Mouse (Mus musculus): Measurements from ENCODE around the gene Fbxl13. TPM values are rescaled to one million over a fixed set of nuclear protein-coding genes. Genes with fewer than 3 reads are reported as not detected.

Gene Fbxl13
- polyA plus RNA-seq, 1 experiment from 2014 or later, result 0.44 TPM

DNA sequence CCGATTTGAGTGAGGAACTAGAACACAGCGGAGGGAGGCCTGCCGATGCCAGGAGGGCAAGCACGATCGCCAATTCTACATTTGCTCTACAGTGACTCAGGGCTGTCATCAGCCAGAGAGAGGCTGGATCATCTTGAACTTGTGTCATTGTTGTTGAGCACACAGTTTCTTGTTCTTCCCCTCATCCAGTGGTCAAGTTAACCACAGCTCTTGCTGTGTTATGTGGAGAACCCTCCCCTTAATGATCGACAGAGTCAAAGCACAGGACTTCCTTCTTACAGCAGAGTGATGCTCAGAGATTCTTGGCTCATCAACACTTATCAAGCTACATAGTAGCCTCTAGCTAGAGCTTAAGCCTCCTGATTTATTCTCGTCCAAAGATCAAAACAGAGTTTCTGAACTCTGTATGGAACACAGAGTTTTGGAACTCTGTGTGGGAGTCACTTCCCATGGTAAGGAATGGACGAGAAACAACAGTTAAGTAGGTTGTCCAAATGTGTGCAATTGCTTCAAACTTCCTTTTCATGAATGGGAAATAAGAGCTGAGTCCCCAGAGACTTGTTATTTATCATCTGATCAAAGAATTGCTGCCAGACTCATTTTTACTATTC, 116.2 kb downstream of the Fbxl13 start:
- H3K9me3 ChIP-seq (replicated peaks), result no peaks in the 10 kb centered on the region
- 92% methylated on average over 8 of the region's 8 CpGs for WGBS
- no peak overlapping the region for H3K9ac ChIP-seq
- H3K27ac ChIP-seq, result no peak overlapping the region
- H3K36me3 ChIP-seq, result no peaks in the 10 kb centered on the region
- H3K4me3 ChIP-seq, result no peak overlapping the region
- no peaks in the 10 kb centered on the region for H3K27me3 ChIP-seq
- peaks cover 7% of the 10 kb centered on the region; the same call in 1 of the 2 replicates for H3K4me1 ChIP-seq
- ATAC-seq (ENCODE audit: low FRiP score), result no peak
- no peak overlapping the region for H3K4me2 ChIP-seq (replicated peaks)

DNA sequence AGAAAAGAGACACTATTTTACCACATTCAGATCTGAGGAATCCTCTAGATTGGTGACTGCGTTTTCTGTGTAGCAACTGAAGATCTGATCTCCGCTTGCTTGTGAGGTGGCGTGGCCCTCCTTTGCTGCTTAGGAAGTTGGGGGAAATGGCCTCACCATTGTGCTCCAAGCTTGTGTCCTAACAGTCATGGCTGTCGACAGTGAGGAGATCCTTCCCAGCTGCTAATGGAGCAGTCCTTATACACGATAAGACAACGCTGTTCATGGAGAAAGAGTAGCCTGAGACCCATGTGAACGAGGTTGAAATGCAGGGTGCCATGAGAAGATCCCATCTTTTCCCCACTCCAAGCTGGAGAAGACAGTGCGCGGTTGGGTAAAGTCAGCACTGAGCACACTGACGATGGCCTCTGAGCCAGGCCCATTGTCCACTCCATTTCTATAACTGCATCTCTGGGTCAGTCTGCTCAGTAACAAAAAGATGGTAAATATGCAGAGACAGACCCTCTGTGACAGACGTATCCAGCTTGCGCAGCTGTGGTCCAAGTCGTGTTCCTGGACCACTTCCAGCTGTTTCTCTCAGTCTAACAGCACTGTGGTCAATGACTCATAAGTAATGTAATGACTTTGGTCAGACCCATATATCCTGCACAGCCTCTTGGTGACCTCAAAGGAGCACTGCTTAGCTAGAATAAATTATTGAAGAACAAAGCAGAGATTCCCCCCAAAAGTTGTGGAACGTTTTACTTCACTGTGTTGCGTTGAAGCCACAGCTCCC, 117.2 kb downstream of the Fbxl13 start:
- ATAC-seq (ENCODE audit: low FRiP score), result no peak

GRCm38 (mm10) chr5:21527488-21527911, 117.9 kb downstream of the Fbxl13 start:
- WGBS, result 41% methylated on average over 4 of the region's 4 CpGs
- ATAC-seq (ENCODE audit: low FRiP score), result no peak
- no peak overlapping the region for H3K27ac ChIP-seq

More for the DNA sequence above, 117.2 kb downstream of the Fbxl13 start:
- Histone ChIP-seq H3K4me3 (no peak overlapping the region), H3K9ac (no peak overlapping the region), H3K27ac (no peak overlapping the region), H3K4me2 (replicated peaks) (no peak overlapping the region), H3K36me3 (no peaks in the 10 kb centered on the region), H3K4me1 (peaks cover 7% of the 10 kb centered on the region; the same call in 1 of the 2 replicates), H3K9me3 (replicated peaks) (no peaks in the 10 kb centered on the region), H3K27me3 (no peaks in the 10 kb centered on the region)
- WGBS, result 80% methylated on average over 15 of the region's 15 CpGs

DNA sequence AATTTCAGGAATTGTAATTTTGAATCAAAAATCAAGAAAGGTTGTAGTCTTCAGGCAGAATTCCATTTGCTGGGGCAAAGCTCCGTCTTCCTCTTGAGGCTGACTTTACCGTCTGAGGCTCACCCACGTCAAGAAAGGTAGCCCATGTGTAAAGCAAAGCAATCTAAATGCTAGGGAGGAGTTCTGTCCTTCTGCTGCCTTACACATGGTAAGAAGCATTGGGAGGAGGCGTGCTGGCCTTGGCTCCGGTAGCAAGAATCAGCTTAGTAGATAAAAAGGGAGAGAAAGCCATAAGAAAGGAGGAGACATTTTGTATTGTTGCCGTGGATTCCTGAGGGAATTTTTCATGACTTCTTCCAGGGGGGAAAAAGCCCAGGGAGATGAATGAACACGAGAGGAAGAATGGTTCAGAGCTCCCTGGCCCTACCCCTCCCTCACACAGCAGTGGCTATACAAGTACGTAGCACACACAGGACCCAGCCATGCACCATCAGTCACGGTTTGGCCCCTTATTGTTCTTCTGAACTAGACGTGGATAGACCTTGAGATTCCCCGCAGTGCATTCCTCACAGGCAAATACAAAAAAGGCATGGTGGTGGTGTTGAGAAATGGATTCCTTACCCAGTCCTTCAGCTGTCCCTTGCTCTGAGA, 118.5 kb downstream of the Fbxl13 start:
- peak; percentile 84 for ATAC-seq (ENCODE audit: low FRiP score)
- no peak overlapping the region for H3K27ac ChIP-seq
- 27% methylated on average over 11 of the region's 11 CpGs for WGBS

More at GRCm38 (mm10) chr5:21527488-21527911, 117.9 kb downstream of the Fbxl13 start:
- no peaks in the 10 kb centered on the region for H3K9me3 ChIP-seq (replicated peaks)
- no peak overlapping the region for H3K9ac ChIP-seq
- no peak overlapping the region for H3K4me3 ChIP-seq
- H3K27me3 ChIP-seq, result no peaks in the 10 kb centered on the region
- peaks cover 7% of the 10 kb centered on the region; the same call in 1 of the 2 replicates for H3K4me1 ChIP-seq
- H3K36me3 ChIP-seq, result no peaks in the 10 kb centered on the region
- H3K4me2 ChIP-seq (replicated peaks), result no peak overlapping the region

DNA sequence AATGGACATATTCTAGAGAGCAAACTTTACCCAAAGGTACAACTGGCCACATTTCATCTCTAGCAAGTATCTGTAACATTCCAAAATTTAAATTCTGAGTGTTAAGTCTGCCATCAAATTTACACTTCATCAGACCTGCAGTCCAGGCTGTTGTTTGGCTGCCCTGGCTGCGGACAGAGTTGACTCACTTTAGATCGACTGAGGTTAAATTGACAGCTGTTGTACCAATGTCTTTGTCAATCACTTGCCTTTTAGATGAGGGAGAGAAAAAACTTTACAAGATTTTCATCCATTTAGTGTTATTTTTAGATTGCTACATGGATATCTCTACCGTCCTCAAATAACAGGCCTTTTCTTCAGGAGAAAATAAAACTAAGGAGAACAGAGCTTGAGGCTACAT, 126.3 kb downstream of the Fbxl13 start:
- no peaks in the 10 kb centered on the region for H3K9me3 ChIP-seq (replicated peaks)

More for the DNA sequence above, 118.5 kb downstream of the Fbxl13 start:
- Histone ChIP-seq H3K9me3 (replicated peaks) (no peaks in the 10 kb centered on the region), H3K4me2 (replicated peaks) (no peak overlapping the region), H3K4me3 (no peak overlapping the region), H3K36me3 (no peaks in the 10 kb centered on the region), H3K9ac (no peak overlapping the region), H3K4me1 (peaks cover 7% of the 10 kb centered on the region; the same call in 1 of the 2 replicates), H3K27me3 (no peaks in the 10 kb centered on the region)

DNA sequence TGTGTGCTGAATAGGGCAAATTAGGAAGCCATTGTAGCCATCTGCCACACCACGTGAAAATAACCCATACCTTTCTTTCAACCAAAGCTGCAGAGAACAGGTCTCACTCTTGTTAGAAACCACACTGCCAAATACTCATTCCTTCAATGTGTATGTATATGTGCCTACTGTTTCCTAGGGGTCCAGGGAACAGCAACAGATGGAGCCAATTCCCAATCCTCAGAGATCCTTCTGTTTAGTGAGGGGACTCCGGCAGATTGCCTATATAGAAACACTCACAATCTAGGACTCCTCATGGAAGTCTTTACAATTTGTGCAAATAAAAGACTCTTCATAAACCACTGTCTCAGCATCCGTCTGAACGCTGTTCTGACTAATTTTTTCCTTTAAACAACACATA, 127.2 kb downstream of the Fbxl13 start:
- Histone ChIP-seq H3K9me3 (replicated peaks) (no peaks in the 10 kb centered on the region), H3K4me1 (no peaks in the 10 kb centered on the region), H3K4me2 (replicated peaks) (no peak overlapping the region), H3K9ac (no peak overlapping the region), H3K27ac (no peak overlapping the region), H3K36me3 (no peaks in the 10 kb centered on the region), H3K4me3 (no peak overlapping the region), H3K27me3 (no peaks in the 10 kb centered on the region)
- WGBS, result 77% methylated on average over 4 of the region's 4 CpGs
- no peak for ATAC-seq (ENCODE audit: low FRiP score)

More for the DNA sequence above, 126.3 kb downstream of the Fbxl13 start:
- ATAC-seq (ENCODE audit: low FRiP score), result no peak
- no peaks in the 10 kb centered on the region for H3K4me1 ChIP-seq
- 82% methylated on average over 3 of the region's 3 CpGs for WGBS
- H3K4me2 ChIP-seq (replicated peaks), result no peak overlapping the region
- no peak overlapping the region for H3K9ac ChIP-seq
- H3K27me3 ChIP-seq, result no peaks in the 10 kb centered on the region
- no peak overlapping the region for H3K4me3 ChIP-seq
- H3K36me3 ChIP-seq, result no peaks in the 10 kb centered on the region
- no peak overlapping the region for H3K27ac ChIP-seq

DNA sequence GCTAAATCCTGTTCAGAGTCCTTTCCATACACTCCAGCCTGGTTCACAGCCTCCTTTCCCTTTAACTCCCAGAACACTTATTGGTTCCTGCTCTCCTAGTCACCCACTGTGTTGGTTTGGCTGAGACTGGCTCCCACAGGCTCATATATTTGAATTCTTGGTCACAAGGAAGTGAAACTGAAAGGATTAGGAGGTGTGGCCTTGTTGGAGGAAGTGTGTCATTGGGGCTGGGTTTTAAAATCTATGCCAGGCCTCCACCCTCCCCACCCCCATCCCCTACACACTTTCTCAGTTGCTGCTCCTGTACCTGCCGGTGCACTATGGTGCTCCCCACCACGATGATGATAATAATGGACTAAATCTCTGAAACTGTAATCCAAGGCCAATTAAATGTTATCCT, 127.9 kb downstream of the Fbxl13 start:
- Histone ChIP-seq H3K4me3 (no peak overlapping the region), H3K4me2 (replicated peaks) (no peak overlapping the region), H3K27ac (no peak overlapping the region), H3K27me3 (no peaks in the 10 kb centered on the region), H3K4me1 (no peaks in the 10 kb centered on the region), H3K36me3 (no peaks in the 10 kb centered on the region), H3K9ac (no peak overlapping the region), H3K9me3 (replicated peaks) (no peaks in the 10 kb centered on the region)
- no peak for ATAC-seq (ENCODE audit: low FRiP score)
- 90% methylated on average over 2 of the region's 2 CpGs for WGBS

- Histone ChIP-seq H3K36me3 (no peaks in the 10 kb centered on the region), H3K9ac (no peak overlapping the region), H3K4me2 (replicated peaks) (no peak overlapping the region), H3K27me3 (no peaks in the 10 kb centered on the region), H3K9me3 (replicated peaks) (no peaks in the 10 kb centered on the region), H3K4me3 (no peak overlapping the region), H3K4me1 (no peaks in the 10 kb centered on the region), H3K27ac (no peak overlapping the region)
- ATAC-seq (ENCODE audit: low FRiP score), result no peak
- 71% methylated on average over 10 of the region's 10 CpGs for WGBS
Observed at GRCm38 (mm10) chr5:21513363-21513762, 132.1 kb downstream of the Fbxl13 start.

- no peak overlapping the region for H3K4me2 ChIP-seq (replicated peaks)
- no peak for ATAC-seq (ENCODE audit: low FRiP score)
- no peaks in the 10 kb centered on the region for H3K36me3 ChIP-seq
- H3K27ac ChIP-seq, result no peak overlapping the region
- no peaks in the 10 kb centered on the region for H3K4me1 ChIP-seq
- H3K9ac ChIP-seq, result no peak overlapping the region
- 86% methylated on average over 4 of the region's 4 CpGs for WGBS
- H3K4me3 ChIP-seq, result no peak overlapping the region
- H3K9me3 ChIP-seq (replicated peaks), result no peaks in the 10 kb centered on the region
- H3K27me3 ChIP-seq, result no peaks in the 10 kb centered on the region
Observed at GRCm38 (mm10) chr5:21509801-21510200, 135.6 kb downstream of the Fbxl13 start.

DNA sequence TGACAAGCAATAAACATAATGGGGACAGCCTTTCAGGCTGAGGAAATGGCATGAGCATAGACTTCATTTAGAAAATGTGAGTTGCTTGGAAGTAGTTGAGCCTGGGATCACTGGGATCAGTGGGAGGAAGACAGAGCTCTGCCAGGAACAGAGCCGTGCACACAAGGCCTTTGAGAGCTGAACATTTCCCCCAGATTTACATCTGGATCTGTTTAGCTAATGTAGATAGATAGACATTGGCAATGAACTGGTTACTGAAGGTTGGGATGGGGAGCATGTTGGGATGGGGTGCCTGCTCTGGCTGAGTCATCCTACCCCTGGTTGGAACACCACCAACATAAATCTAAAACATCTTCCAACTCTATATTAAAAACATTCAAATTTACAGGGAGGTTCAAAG, 138.5 kb downstream of the Fbxl13 start:
- no peak for ATAC-seq (ENCODE audit: low FRiP score)
- no peak overlapping the region for H3K4me3 ChIP-seq
- 74% methylated on average over 1 of the region's 1 CpGs for WGBS
- H3K9me3 ChIP-seq (replicated peaks), result no peaks in the 10 kb centered on the region
- H3K36me3 ChIP-seq, result no peaks in the 10 kb centered on the region
- no peak overlapping the region for H3K9ac ChIP-seq
- no peak overlapping the region for H3K4me2 ChIP-seq (replicated peaks)
- H3K27ac ChIP-seq, result no peak overlapping the region
- no peaks in the 10 kb centered on the region for H3K4me1 ChIP-seq
- H3K27me3 ChIP-seq, result no peaks in the 10 kb centered on the region

DNA sequence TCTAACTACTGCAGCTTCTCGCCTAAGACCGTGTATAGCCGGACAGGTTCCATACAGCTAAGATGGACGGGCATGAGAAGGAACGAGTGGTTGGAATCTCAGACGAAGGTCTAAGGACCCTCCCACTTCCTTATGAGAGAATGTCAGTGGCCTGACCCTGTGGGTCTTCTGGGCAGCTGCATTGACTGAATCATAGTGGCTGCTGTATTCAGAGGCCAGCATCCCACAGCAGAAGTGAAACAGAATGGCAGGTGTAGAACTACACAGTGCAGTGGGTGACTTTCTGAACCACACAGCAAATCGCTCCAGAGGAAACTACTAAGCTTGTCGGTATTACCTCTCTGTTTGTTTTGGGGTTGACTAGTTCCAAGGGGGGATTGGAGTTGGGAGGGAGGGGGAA, 140.3 kb downstream of the Fbxl13 start:
- no peaks in the 10 kb centered on the region for H3K27me3 ChIP-seq
- no peak for ATAC-seq (ENCODE audit: low FRiP score)
- H3K4me3 ChIP-seq, result no peak overlapping the region
- 87% methylated on average over 8 of the region's 8 CpGs for WGBS
- no peak overlapping the region for H3K4me2 ChIP-seq (replicated peaks)
- no peak overlapping the region for H3K27ac ChIP-seq
- H3K9ac ChIP-seq, result no peak overlapping the region
- H3K9me3 ChIP-seq (replicated peaks), result no peaks in the 10 kb centered on the region
- no peaks in the 10 kb centered on the region for H3K36me3 ChIP-seq
- no peaks in the 10 kb centered on the region for H3K4me1 ChIP-seq

GRCm38 (mm10) chr5:21502936-21503610, 142.4 kb downstream of the Fbxl13 start:
- H3K27ac ChIP-seq, result no peak overlapping the region
- no peaks in the 10 kb centered on the region for H3K4me1 ChIP-seq
- H3K4me3 ChIP-seq, result no peak overlapping the region
- no peaks in the 10 kb centered on the region for H3K36me3 ChIP-seq
- no peak overlapping the region for H3K4me2 ChIP-seq (replicated peaks)
- no peaks in the 10 kb centered on the region for H3K9me3 ChIP-seq (replicated peaks)
- no peaks in the 10 kb centered on the region for H3K27me3 ChIP-seq
- 85% methylated on average over 13 of the region's 13 CpGs for WGBS
- no peak overlapping the region for H3K9ac ChIP-seq
- no peak for ATAC-seq (ENCODE audit: low FRiP score)

All from hindbrain, embryonic 12.5 days (tissue).